Mouse (Mus musculus): ENCODE results near the gene Nuak1.

- TF ChIP-seq CTCF (IDR thresholded peaks at IDR 0.05; ENCODE audit: insufficient read depth, low read depth, low read length) (no peak), POLR2A (IDR thresholded peaks at IDR 0.05; ENCODE audit: insufficient read depth, low read depth, low read length) (no peak)
Observed at GRCm38 (mm10) chr10:84435930-84436329, 4.5 kb downstream of the Nuak1 start.

Measured in olfactory bulb, adult 2 months (tissue).